Mouse (Mus musculus) heart, postnatal 0 days (tissue): ENCODE measurements around the gene Patz1.

Experiments
- CTCF ChIP-seq: IDR thresholded peaks from 2 replicates; pipeline ENCODE4 v1.5.1; 2016; ENCODE audit warnings: antibody characterized with exemption, control low read depth, low read depth
- EP300 ChIP-seq: IDR thresholded peaks from 2 replicates; pipeline ENCODE4 v1.6.1; 2016; ENCODE audit warnings: antibody characterized with exemption, low read depth

DNA sequence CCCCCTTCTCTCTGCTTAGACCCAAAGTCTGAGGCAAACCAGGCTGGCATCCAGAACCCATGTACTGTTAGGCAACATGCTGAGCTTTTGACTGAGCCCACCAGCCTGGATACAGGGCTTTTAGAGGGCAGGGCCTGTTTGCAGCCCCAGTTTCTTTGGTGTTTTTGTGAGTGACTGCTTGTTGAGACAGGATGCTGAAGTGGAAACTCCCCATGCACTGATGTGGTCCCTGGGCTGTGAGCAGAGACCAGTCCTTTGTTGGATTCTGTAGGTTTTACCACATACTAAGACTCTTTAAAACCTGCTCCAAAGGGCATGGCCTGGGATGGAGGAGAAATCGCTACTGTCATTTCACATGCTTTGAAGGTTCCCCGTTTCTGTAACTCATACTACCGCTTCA is 56.2 kb downstream of the Patz1 start:
- no peak for TF ChIP-seq CTCF
- TF ChIP-seq EP300 = no peak
